Mouse (Mus musculus) effector memory CD4-positive, alpha-beta T cell, adult 5 months (primary cell): ENCODE results near the gene Lmbrd2. TPM values are rescaled to one million over a fixed set of nuclear protein-coding genes. Genes with fewer than 3 reads are reported as not detected.

Experiments
- polyA plus RNA-seq: library from polyadenylated mRNA; unstranded; fragments of 100-300 nt; shearing (Covaris generic); gene quantifications from one replicate; pipeline ENCODE4 v1.2.1, GENCODE M21; 2017

The Lmbrd2 gene
- 4.0 TPM for polyA plus RNA-seq

DNA sequence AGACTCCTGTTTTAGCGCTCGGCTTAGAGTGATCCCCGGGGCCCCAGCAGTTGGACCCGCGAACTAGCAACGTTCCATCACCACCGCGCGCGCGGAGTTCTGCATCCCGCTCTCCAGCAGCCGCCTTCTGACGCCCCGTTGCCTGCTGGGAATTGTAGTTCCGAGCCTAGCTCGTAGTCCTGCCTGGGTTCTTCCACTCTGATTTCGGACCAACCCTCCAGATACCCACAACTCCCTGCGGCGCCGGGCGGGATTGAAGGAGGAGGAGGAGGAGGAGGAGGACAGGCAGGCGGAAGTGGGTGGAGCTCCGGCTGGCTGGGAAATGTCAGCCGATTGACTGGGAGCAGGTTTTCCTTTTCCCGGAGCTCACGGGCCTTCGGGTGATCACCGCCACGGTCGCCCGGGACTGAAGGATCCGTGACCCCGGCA is at the start of gene Lmbrd2:
Gene Lmbrd2, plus strand, starts transcription at position 299 of the 429 bp plus-strand sequence.

DNA sequence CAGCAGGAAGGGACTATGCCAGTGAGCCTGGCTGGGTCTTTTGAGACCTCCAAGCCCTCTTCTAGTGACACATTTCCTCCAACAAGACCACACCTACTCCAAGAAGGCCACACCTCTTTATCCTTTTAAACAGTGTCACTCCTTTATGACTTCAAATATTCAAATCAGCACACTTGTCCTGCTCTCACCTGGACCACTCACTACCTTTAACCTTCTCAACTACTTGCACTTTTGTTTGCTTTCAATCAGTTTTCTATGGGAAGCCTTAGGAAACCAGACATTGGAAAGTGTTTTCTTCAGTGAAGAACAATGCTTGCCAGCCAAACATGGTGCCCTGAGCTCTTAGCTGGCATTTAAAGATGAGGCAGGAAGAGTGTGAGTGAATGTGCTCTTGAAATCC is 15.0 kb downstream of the Lmbrd2 start, which contains the start of gene Skp2:
Gene Skp2, minus strand, starts transcription at position 101 of the 400 bp plus-strand sequence.

Other genes with a start within 250 kb of the Lmbrd2 start
- gene Ranbp3l, start 172.6 kb upstream of the Lmbrd2 start, polyA plus RNA-seq, result 0.17 TPM
- 25.9 TPM for gene Nadk2, start 69.3 kb upstream of the Lmbrd2 start, polyA plus RNA-seq
- gene Skp2, start 14.9 kb downstream of the Lmbrd2 start, polyA plus RNA-seq, result 2.4 TPM
- gene Ugt3a1, start 136.3 kb downstream of the Lmbrd2 start, polyA plus RNA-seq, result not detected
- not detected for gene Ugt3a2, start 195.0 kb downstream of the Lmbrd2 start, polyA plus RNA-seq